Mouse (Mus musculus) embryonic facial prominence, embryonic 10.5 days (tissue): ENCODE measurements around the gene Lmbr1l. TPM values are rescaled to one million over a fixed set of nuclear protein-coding genes. Genes with fewer than 3 reads are reported as not detected.

ENCODE experiments used
- DNase-seq: peaks from one replicate; pipeline ENCODE4 v3.0.0-alpha.2; 2017; ENCODE audit warnings: low spot score
- H3K27ac ChIP-seq: fragments of 300-500 bp; sonication (generic); replicated peaks from 2 replicates; pipeline ENCODE4 v1.5.1; 2016; ENCODE audit warnings: mild to moderate bottlenecking
- H3K27me3 ChIP-seq: fragments of 300-500 bp; sonication (generic); replicated peaks from 2 replicates; pipeline ENCODE4 v1.6.1; 2016; ENCODE audit warnings: low read depth, mild to moderate bottlenecking; ENCODE audit not compliant: poor library complexity, severe bottlenecking
- H3K36me3 ChIP-seq: fragments of 300-500 bp; sonication (generic); replicated peaks from 2 replicates; pipeline ENCODE4 v1.6.1; 2016; ENCODE audit warnings: mild to moderate bottlenecking, moderate library complexity
- H3K4me1 ChIP-seq: fragments of 300-500 bp; sonication (generic); 2 replicates; pipeline ENCODE4 v1.6.1; 2016
- H3K4me3 ChIP-seq: fragments of 300-500 bp; sonication (generic); 2 replicates; pipeline ENCODE4 v1.5.1; 2016; ENCODE audit warnings: mild to moderate bottlenecking, moderate library complexity
- H3K9me3 ChIP-seq: fragments of 300-500 bp; sonication (generic); 2 replicates; pipeline ENCODE4 v1.6.1; 2016; ENCODE audit warnings: mild to moderate bottlenecking
- WGBS: fragments of 180-500 bp; shearing (Covaris S2); methylation state at CpG from one replicate; pipeline ENCODE4 v1.1.7; 2016; 5-methylcytosine and 5-hydroxymethylcytosine counted together
- polyA plus RNA-seq: library from polyadenylated mRNA; unstranded; fragments of >200 nt; fragmentation: Nextera tagmentation; extraction: Ambion mirVana; gene quantifications from 2 replicates; pipeline ENCODE4 v1.2.1, GENCODE M21; 2016

Gene Lmbr1l
- polyA plus RNA-seq, 1 experiment from 2014 or later: 26.9 TPM

GRCm38 (mm10) chr15:98870179-98871069, 47.6 kb downstream of the Lmbr1l start:
- peaks cover 29% of the 10 kb centered on the region for H3K36me3 ChIP-seq
- no peaks in the 10 kb centered on the region for H3K9me3 ChIP-seq
- peak overlapping the region; percentile 84 for H3K4me3 ChIP-seq
- peak overlapping the region; percentile 100 for H3K27ac ChIP-seq
- H3K4me1 ChIP-seq: peaks cover 43% of the 10 kb centered on the region
- DNase-seq: peak; percentile 51
- WGBS: under 1% methylated on average over 16 of the region's 16 CpGs
- H3K27me3 ChIP-seq: no peaks in the 10 kb centered on the region

- DNase-seq: peak; percentile 20
- H3K9me3 ChIP-seq: no peaks in the 10 kb centered on the region
- H3K4me3 ChIP-seq: peak overlapping the region; percentile 84
- H3K4me1 ChIP-seq: peaks cover 43% of the 10 kb centered on the region
- peaks cover 38% of the 10 kb centered on the region for H3K36me3 ChIP-seq
- H3K27ac ChIP-seq: peak overlapping the region; percentile 100
- H3K27me3 ChIP-seq: no peaks in the 10 kb centered on the region
- WGBS: 16% methylated on average over 8 of the region's 8 CpGs
Observed at GRCm38 (mm10) chr15:98869342-98870178, 48.5 kb downstream of the Lmbr1l start.

GRCm38 (mm10) chr15:98868346-98869063, 49.5 kb downstream of the Lmbr1l start:
- 44% methylated on average over 11 of the region's 11 CpGs for WGBS
- peak overlapping the region; percentile 84 for H3K4me3 ChIP-seq
- no peaks in the 10 kb centered on the region for H3K9me3 ChIP-seq
- H3K4me1 ChIP-seq: peaks cover 43% of the 10 kb centered on the region
- no peaks in the 10 kb centered on the region for H3K27me3 ChIP-seq
- DNase-seq: no peak
- peak overlapping the region; percentile 59; the same call in 1 of the 2 replicates for H3K27ac ChIP-seq
- peaks cover 48% of the 10 kb centered on the region for H3K36me3 ChIP-seq

GRCm38 (mm10) chr15:98867321-98867720, 50.7 kb downstream of the Lmbr1l start:
- WGBS: 77% methylated on average over 6 of the region's 6 CpGs
- Histone ChIP-seq H3K9me3 (no peaks in the 10 kb centered on the region), H3K27me3 (no peaks in the 10 kb centered on the region), H3K27ac (no peak overlapping the region), H3K4me1 (peaks cover 33% of the 10 kb centered on the region), H3K36me3 (peaks cover 60% of the 10 kb centered on the region), H3K4me3 (peak overlapping the region; percentile 84)
- peak; percentile 29 for DNase-seq

GRCm38 (mm10) chr15:98866501-98866900, 51.5 kb downstream of the Lmbr1l start:
- peaks cover 32% of the 10 kb centered on the region for H3K4me1 ChIP-seq
- no peaks in the 10 kb centered on the region for H3K27me3 ChIP-seq
- peaks cover 69% of the 10 kb centered on the region for H3K36me3 ChIP-seq
- no peaks in the 10 kb centered on the region for H3K9me3 ChIP-seq
- no peak overlapping the region for H3K27ac ChIP-seq
- no peak overlapping the region for H3K4me3 ChIP-seq
- WGBS: 88% methylated on average over 5 of the region's 5 CpGs
- no peak for DNase-seq

- H3K36me3 ChIP-seq: peaks cover 76% of the 10 kb centered on the region
- 94% methylated on average over 8 of the region's 8 CpGs for WGBS
- peaks cover 32% of the 10 kb centered on the region for H3K4me1 ChIP-seq
- no peak overlapping the region for H3K4me3 ChIP-seq
- no peak overlapping the region for H3K27ac ChIP-seq
- no peaks in the 10 kb centered on the region for H3K9me3 ChIP-seq
- no peak for DNase-seq
- H3K27me3 ChIP-seq: no peaks in the 10 kb centered on the region
Observed at GRCm38 (mm10) chr15:98865771-98866170, 52.3 kb downstream of the Lmbr1l start.

- Histone ChIP-seq H3K4me1 (peaks cover 29% of the 10 kb centered on the region), H3K27ac (no peak overlapping the region), H3K4me3 (no peak overlapping the region), H3K36me3 (peaks cover 84% of the 10 kb centered on the region), H3K27me3 (no peaks in the 10 kb centered on the region), H3K9me3 (no peaks in the 10 kb centered on the region)
- WGBS: 94% methylated on average over 6 of the region's 6 CpGs
- no peak for DNase-seq
Observed at GRCm38 (mm10) chr15:98864951-98865350, 53.1 kb downstream of the Lmbr1l start.

GRCm38 (mm10) chr15:98863451-98863958, 54.5 kb downstream of the Lmbr1l start:
- H3K9me3 ChIP-seq: no peaks in the 10 kb centered on the region
- peaks cover 97% of the 10 kb centered on the region for H3K36me3 ChIP-seq
- H3K27me3 ChIP-seq: no peaks in the 10 kb centered on the region
- no peak overlapping the region for H3K4me3 ChIP-seq
- WGBS: 89% methylated on average over 12 of the region's 12 CpGs
- DNase-seq: no peak
- H3K4me1 ChIP-seq: peaks cover 16% of the 10 kb centered on the region
- H3K27ac ChIP-seq: no peak overlapping the region

- 86% methylated on average over 21 of the region's 21 CpGs for WGBS
- Histone ChIP-seq H3K36me3 (peaks cover 100% of the 10 kb centered on the region), H3K4me1 (0 out of 2 replicates have a peak, but pooled peaks cover 2% of the 10 kb centered on the region), H3K9me3 (no peaks in the 10 kb centered on the region), H3K4me3 (no peak overlapping the region; the same call in 1 of the 2 replicates), H3K27ac (no peak overlapping the region), H3K27me3 (no peaks in the 10 kb centered on the region)
- DNase-seq: no peak
Observed at GRCm38 (mm10) chr15:98861701-98862410, 56.2 kb downstream of the Lmbr1l start.

GRCm38 (mm10) chr15:98860921-98861320, 57.1 kb downstream of the Lmbr1l start:
- Histone ChIP-seq H3K27ac (no peak overlapping the region), H3K27me3 (no peaks in the 10 kb centered on the region), H3K36me3 (peaks cover 100% of the 10 kb centered on the region), H3K4me1 (0 out of 2 replicates have a peak, but pooled peaks cover 2% of the 10 kb centered on the region), H3K9me3 (no peaks in the 10 kb centered on the region), H3K4me3 (no peak overlapping the region)
- WGBS: 94% methylated on average over 18 of the region's 18 CpGs
- no peak for DNase-seq

GRCm38 (mm10) chr15:98859319-98860043, 58.5 kb downstream of the Lmbr1l start:
- Histone ChIP-seq H3K36me3 (peaks cover 100% of the 10 kb centered on the region), H3K4me3 (no peak overlapping the region), H3K27ac (no peak overlapping the region), H3K27me3 (no peaks in the 10 kb centered on the region), H3K4me1 (0 out of 2 replicates have a peak, but pooled peaks cover 2% of the 10 kb centered on the region), H3K9me3 (no peaks in the 10 kb centered on the region)
- 85% methylated on average over 9 of the region's 9 CpGs for WGBS
- DNase-seq: no peak
